Mouse (Mus musculus): ENCODE data around the gene Fgfr2. TPM values are rescaled to one million over a fixed set of nuclear protein-coding genes. Genes with fewer than 3 reads are reported as not detected.

Fgfr2 gene
- polyA plus RNA-seq, 1 experiment from 2014 or later = 24.9 TPM

DNA sequence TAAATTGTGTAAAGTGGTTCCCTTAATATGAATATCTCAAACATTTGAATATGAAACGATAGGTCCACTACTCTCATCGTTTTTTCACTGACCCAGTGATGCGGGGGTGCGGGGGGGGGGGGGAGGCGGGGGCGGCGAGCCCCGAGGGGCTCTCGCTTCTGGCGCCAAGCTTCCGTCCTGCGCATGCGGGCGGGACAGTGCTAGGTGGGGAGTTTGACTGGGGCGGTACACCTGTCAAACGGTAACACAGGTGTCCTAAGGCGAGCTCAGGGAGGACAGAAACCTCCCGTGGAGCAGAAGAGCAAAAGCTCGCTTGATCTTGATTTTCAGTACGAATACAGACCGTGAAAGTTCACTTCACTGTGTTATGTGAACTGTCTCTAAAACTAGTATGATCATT lies 2288.9 kb downstream of the Fgfr2 start:
- no peak overlapping the region for H3K27ac ChIP-seq (ENCODE audit: low read depth, low read length)
- peak; percentile 99 for ATAC-seq (replicated peaks; ENCODE audit: insufficient number of reproducible peaks, low FRiP score, low TSS enrichment)
- no peak overlapping the region for H3K9ac ChIP-seq (ENCODE audit: low read depth, low read length)
- H3K4me1 ChIP-seq (ENCODE audit: control insufficient read depth, insufficient read depth, low read length) = peaks cover 20% of the 10 kb centered on the region
- no peaks in the 10 kb centered on the region for H3K36me3 ChIP-seq (ENCODE audit: control insufficient read depth, insufficient read depth, low read length)
- H3K4me3 ChIP-seq (ENCODE audit: low read depth, low read length) = no peak overlapping the region
- WGBS (ENCODE audit: insufficient replicate concordance) = 28% methylated on average over 21 of the region's 21 CpGs
- no peaks in the 10 kb centered on the region for H3K9me3 ChIP-seq (replicated peaks; ENCODE audit: control insufficient read depth, low read length)
- no peak overlapping the region for H3K4me2 ChIP-seq
- H3K27me3 ChIP-seq (ENCODE audit: control insufficient read depth, insufficient read depth, low read length) = peaks cover 2% of the 10 kb centered on the region; the same call in 1 of the 2 replicates

- H3K9me3 ChIP-seq (replicated peaks; ENCODE audit: control insufficient read depth, low read length) = no peaks in the 10 kb centered on the region
- H3K4me3 ChIP-seq (ENCODE audit: low read depth, low read length) = no peak overlapping the region
- no peak for ATAC-seq (replicated peaks; ENCODE audit: insufficient number of reproducible peaks, low FRiP score, low TSS enrichment)
- H3K27ac ChIP-seq (ENCODE audit: low read depth, low read length) = no peak overlapping the region
- H3K9ac ChIP-seq (ENCODE audit: low read depth, low read length) = no peak overlapping the region
- H3K27me3 ChIP-seq (ENCODE audit: control insufficient read depth, insufficient read depth, low read length) = peaks cover 2% of the 10 kb centered on the region; the same call in 1 of the 2 replicates
- peaks cover 10% of the 10 kb centered on the region for H3K4me1 ChIP-seq (ENCODE audit: control insufficient read depth, insufficient read depth, low read length)
- no peaks in the 10 kb centered on the region for H3K36me3 ChIP-seq (ENCODE audit: control insufficient read depth, insufficient read depth, low read length)
- WGBS (ENCODE audit: insufficient replicate concordance) = 85% methylated on average over 5 of the region's 5 CpGs
- no peak overlapping the region for H3K4me2 ChIP-seq
Observed at GRCm38 (mm10) chr7:130831586-130831985, 2291.6 kb downstream of the Fgfr2 start.

DNA sequence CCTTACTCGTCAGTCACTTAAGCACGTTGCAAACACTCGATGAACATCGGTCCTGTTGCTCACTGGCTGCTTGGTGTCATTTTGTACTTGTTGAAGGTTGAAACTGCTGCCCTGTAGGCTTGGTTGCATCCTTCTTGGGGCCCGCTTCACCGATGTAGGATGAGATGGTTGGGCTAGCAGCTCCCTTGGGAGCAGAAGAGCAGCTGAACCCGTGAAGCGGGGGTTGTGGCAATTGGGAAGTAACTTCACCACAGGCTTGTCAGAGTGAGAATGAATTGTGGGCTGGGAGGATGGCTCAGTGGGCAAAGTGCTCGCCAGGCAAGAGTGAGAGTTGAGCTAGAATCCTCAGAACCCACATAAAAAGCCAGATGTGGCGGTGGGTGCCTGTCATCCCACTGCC lies 2294.7 kb downstream of the Fgfr2 start:
- Histone ChIP-seq H3K27ac (ENCODE audit: low read depth, low read length) (no peak overlapping the region), H3K27me3 (ENCODE audit: control insufficient read depth, insufficient read depth, low read length) (peaks cover 4% of the 10 kb centered on the region; the same call in 1 of the 2 replicates), H3K4me3 (ENCODE audit: low read depth, low read length) (no peak overlapping the region), H3K4me1 (ENCODE audit: control insufficient read depth, insufficient read depth, low read length) (peaks cover 3% of the 10 kb centered on the region; the same call in 1 of the 2 replicates), H3K36me3 (ENCODE audit: control insufficient read depth, insufficient read depth, low read length) (no peaks in the 10 kb centered on the region), H3K9me3 (replicated peaks; ENCODE audit: control insufficient read depth, low read length) (no peaks in the 10 kb centered on the region), H3K9ac (ENCODE audit: low read depth, low read length) (no peak overlapping the region), H3K4me2 (no peak overlapping the region)
- WGBS (ENCODE audit: insufficient replicate concordance) = 75% methylated on average over 10 of the region's 10 CpGs
- ATAC-seq (replicated peaks; ENCODE audit: insufficient number of reproducible peaks, low FRiP score, low TSS enrichment) = no peak

- no peak overlapping the region for H3K4me3 ChIP-seq (ENCODE audit: low read depth, low read length)
- H3K36me3 ChIP-seq (ENCODE audit: control insufficient read depth, insufficient read depth, low read length) = no peaks in the 10 kb centered on the region
- no peak overlapping the region for H3K9ac ChIP-seq (ENCODE audit: low read depth, low read length)
- WGBS (ENCODE audit: insufficient replicate concordance) = 82% methylated on average over 9 of the region's 9 CpGs
- H3K9me3 ChIP-seq (replicated peaks; ENCODE audit: control insufficient read depth, low read length) = no peaks in the 10 kb centered on the region
- H3K27ac ChIP-seq (ENCODE audit: low read depth, low read length) = no peak overlapping the region
- H3K27me3 ChIP-seq (ENCODE audit: control insufficient read depth, insufficient read depth, low read length) = peaks cover 4% of the 10 kb centered on the region
- no peak overlapping the region for H3K4me2 ChIP-seq
- no peak for ATAC-seq (replicated peaks; ENCODE audit: insufficient number of reproducible peaks, low FRiP score, low TSS enrichment)
- peaks cover 3% of the 10 kb centered on the region; the same call in 1 of the 2 replicates for H3K4me1 ChIP-seq (ENCODE audit: control insufficient read depth, insufficient read depth, low read length)
Observed at GRCm38 (mm10) chr7:130827844-130828403, 2295.2 kb downstream of the Fgfr2 start.

DNA sequence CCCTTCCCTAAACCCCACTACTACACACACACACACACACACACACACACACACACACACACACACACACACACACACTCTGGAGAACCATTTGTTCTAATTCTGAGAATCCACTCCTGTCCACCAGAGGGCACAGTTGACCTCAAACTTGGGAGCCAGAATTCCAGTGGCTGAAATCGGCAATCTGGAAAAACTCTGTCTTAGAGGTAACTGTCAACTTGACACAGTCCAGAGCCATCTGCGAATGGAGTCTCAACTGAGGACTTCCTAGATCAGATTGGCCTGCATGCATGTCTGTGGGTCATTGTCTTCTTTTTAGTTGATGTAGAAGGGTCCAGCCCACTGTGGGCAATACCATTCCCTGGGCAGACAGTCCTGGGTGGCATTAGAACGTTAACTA lies 2295.7 kb downstream of the Fgfr2 start:
- Histone ChIP-seq H3K4me2 (no peak overlapping the region), H3K27me3 (ENCODE audit: control insufficient read depth, insufficient read depth, low read length) (peaks cover 8% of the 10 kb centered on the region), H3K9me3 (replicated peaks; ENCODE audit: control insufficient read depth, low read length) (no peaks in the 10 kb centered on the region), H3K27ac (ENCODE audit: low read depth, low read length) (no peak overlapping the region), H3K4me1 (ENCODE audit: control insufficient read depth, insufficient read depth, low read length) (peaks cover 3% of the 10 kb centered on the region; the same call in 1 of the 2 replicates), H3K9ac (ENCODE audit: low read depth, low read length) (no peak overlapping the region), H3K4me3 (ENCODE audit: low read depth, low read length) (no peak overlapping the region), H3K36me3 (ENCODE audit: control insufficient read depth, insufficient read depth, low read length) (no peaks in the 10 kb centered on the region)
- whole genome bisulfite sequencing (ENCODE audit: insufficient replicate concordance) = 33% methylated on average over 3 of the region's 3 CpGs
- ATAC-seq (replicated peaks; ENCODE audit: insufficient number of reproducible peaks, low FRiP score, low TSS enrichment) = no peak

DNA sequence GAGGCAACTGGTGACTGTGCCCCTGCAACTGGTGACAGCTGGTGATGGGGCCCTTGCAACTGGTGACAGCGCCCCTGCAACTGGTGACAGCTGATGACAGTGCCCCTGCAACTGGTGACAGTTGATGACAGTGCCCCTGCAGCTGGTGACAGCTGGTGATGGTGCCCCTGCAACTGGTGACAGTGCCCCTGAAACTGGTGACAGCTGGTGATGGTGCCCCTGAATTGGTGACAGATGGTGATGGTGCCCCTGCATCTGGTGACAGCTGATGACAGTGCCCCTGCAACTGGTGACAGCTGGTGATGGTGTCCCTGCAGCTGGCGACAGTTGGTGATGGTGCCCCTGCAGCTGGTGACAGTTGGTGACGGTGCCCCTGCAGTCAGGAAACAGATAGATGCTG lies 2296.8 kb downstream of the Fgfr2 start:
- H3K27ac ChIP-seq (ENCODE audit: low read depth, low read length) = no peak overlapping the region
- no peak overlapping the region for H3K9ac ChIP-seq (ENCODE audit: low read depth, low read length)
- H3K4me1 ChIP-seq (ENCODE audit: control insufficient read depth, insufficient read depth, low read length) = peaks cover 3% of the 10 kb centered on the region; the same call in 1 of the 2 replicates
- H3K9me3 ChIP-seq (replicated peaks; ENCODE audit: control insufficient read depth, low read length) = no peaks in the 10 kb centered on the region
- ATAC-seq (replicated peaks; ENCODE audit: insufficient number of reproducible peaks, low FRiP score, low TSS enrichment) = no peak
- H3K27me3 ChIP-seq (ENCODE audit: control insufficient read depth, insufficient read depth, low read length) = peaks cover 15% of the 10 kb centered on the region
- H3K36me3 ChIP-seq (ENCODE audit: control insufficient read depth, insufficient read depth, low read length) = no peaks in the 10 kb centered on the region
- no peak overlapping the region for H3K4me2 ChIP-seq
- H3K4me3 ChIP-seq (ENCODE audit: low read depth, low read length) = no peak overlapping the region
- 47% methylated on average over 3 of the region's 3 CpGs for WGBS (ENCODE audit: insufficient replicate concordance)

GRCm38 (mm10) chr7:130823992-130824391 lies 2299.2 kb downstream of the Fgfr2 start:
- 29% methylated on average over 9 of the region's 9 CpGs for WGBS (ENCODE audit: insufficient replicate concordance)
- no peaks in the 10 kb centered on the region for H3K36me3 ChIP-seq (ENCODE audit: control insufficient read depth, insufficient read depth, low read length)
- no peak overlapping the region for H3K27ac ChIP-seq (ENCODE audit: low read depth, low read length)
- peak overlapping the region; percentile 38 for H3K4me2 ChIP-seq
- H3K9me3 ChIP-seq (replicated peaks; ENCODE audit: control insufficient read depth, low read length) = no peaks in the 10 kb centered on the region
- no peak for ATAC-seq (replicated peaks; ENCODE audit: insufficient number of reproducible peaks, low FRiP score, low TSS enrichment)
- H3K27me3 ChIP-seq (ENCODE audit: control insufficient read depth, insufficient read depth, low read length) = peaks cover 18% of the 10 kb centered on the region
- no peak overlapping the region for H3K9ac ChIP-seq (ENCODE audit: low read depth, low read length)
- H3K4me3 ChIP-seq (ENCODE audit: low read depth, low read length) = no peak overlapping the region
- peaks cover 8% of the 10 kb centered on the region; the same call in 1 of the 2 replicates for H3K4me1 ChIP-seq (ENCODE audit: control insufficient read depth, insufficient read depth, low read length)

GRCm38 (mm10) chr7:130819624-130820023 lies 2303.5 kb downstream of the Fgfr2 start:
- peaks cover 10% of the 10 kb centered on the region; the same call in 1 of the 2 replicates for H3K4me1 ChIP-seq (ENCODE audit: control insufficient read depth, insufficient read depth, low read length)
- no peak overlapping the region for H3K27ac ChIP-seq (ENCODE audit: low read depth, low read length)
- no peak overlapping the region for H3K9ac ChIP-seq (ENCODE audit: low read depth, low read length)
- WGBS (ENCODE audit: insufficient replicate concordance) = 55% methylated on average over 10 of the region's 10 CpGs
- no peaks in the 10 kb centered on the region for H3K36me3 ChIP-seq (ENCODE audit: control insufficient read depth, insufficient read depth, low read length)
- no peak for ATAC-seq (replicated peaks; ENCODE audit: insufficient number of reproducible peaks, low FRiP score, low TSS enrichment)
- H3K4me2 ChIP-seq = no peak overlapping the region
- no peak overlapping the region for H3K4me3 ChIP-seq (ENCODE audit: low read depth, low read length)
- H3K9me3 ChIP-seq (replicated peaks; ENCODE audit: control insufficient read depth, low read length) = no peaks in the 10 kb centered on the region
- peaks cover 17% of the 10 kb centered on the region for H3K27me3 ChIP-seq (ENCODE audit: control insufficient read depth, insufficient read depth, low read length)

GRCm38 (mm10) chr7:130818813-130819212 lies 2304.3 kb downstream of the Fgfr2 start:
- 42% methylated on average over 5 of the region's 5 CpGs for WGBS (ENCODE audit: insufficient replicate concordance)

More at GRCm38 (mm10) chr7:130818813-130819212, 2304.3 kb downstream of the Fgfr2 start:
- Histone ChIP-seq H3K27me3 (ENCODE audit: control insufficient read depth, insufficient read depth, low read length) (peaks cover 16% of the 10 kb centered on the region), H3K4me3 (ENCODE audit: low read depth, low read length) (no peak overlapping the region), H3K4me1 (ENCODE audit: control insufficient read depth, insufficient read depth, low read length) (peaks cover 6% of the 10 kb centered on the region; the same call in 1 of the 2 replicates), H3K36me3 (ENCODE audit: control insufficient read depth, insufficient read depth, low read length) (no peaks in the 10 kb centered on the region), H3K27ac (ENCODE audit: low read depth, low read length) (no peak overlapping the region), H3K4me2 (no peak overlapping the region), H3K9me3 (replicated peaks; ENCODE audit: control insufficient read depth, low read length) (no peaks in the 10 kb centered on the region), H3K9ac (ENCODE audit: low read depth, low read length) (no peak overlapping the region)
- no peak for ATAC-seq (replicated peaks; ENCODE audit: insufficient number of reproducible peaks, low FRiP score, low TSS enrichment)

Measured in heart, embryonic 11.5 days (tissue).